Mouse (Mus musculus) myocyte (in vitro differentiated cells): ENCODE measurements around the gene Flywch2. TPM values are rescaled to one million over a fixed set of nuclear protein-coding genes. Genes with fewer than 3 reads are reported as not detected.

Experiments
- H3K27me3 ChIP-seq: one replicate; pipeline ENCODE4 v1.6.1; 2011; ENCODE audit not compliant: control insufficient read depth, insufficient read depth, insufficient read length
- H3K36me3 ChIP-seq: one replicate; pipeline ENCODE4 v1.6.1; 2011; ENCODE audit not compliant: control insufficient read depth, insufficient read depth
- H3K4me2 ChIP-seq: one replicate; pipeline ENCODE4 v1.6.1; 2011; ENCODE audit warnings: low read depth, control low read depth
- H3K4me3 ChIP-seq: one replicate; pipeline ENCODE4 v1.5.1; 2011; ENCODE audit warnings: mild to moderate bottlenecking, control low read depth, moderate library complexity
- H3K79me2 ChIP-seq: one replicate; pipeline ENCODE4 v1.6.1; 2011; ENCODE audit not compliant: control insufficient read depth, insufficient read depth
- H3ac ChIP-seq: one replicate; pipeline ENCODE4 v1.6.1; 2011; ENCODE audit not compliant: control insufficient read depth, insufficient read length
- CEBPB ChIP-seq: IDR thresholded peaks from 2 replicates; pipeline ENCODE4 v1.6.1; 2011; ENCODE audit warnings: mild to moderate bottlenecking, moderate library complexity; ENCODE audit not compliant: poor library complexity, insufficient read depth, severe bottlenecking
- E2F4 ChIP-seq: IDR thresholded peaks from one replicate; pipeline ENCODE4 v1.6.1; 2011; ENCODE audit warnings: mild to moderate bottlenecking, control low read depth, moderate library complexity; ENCODE audit not compliant: insufficient read depth
- MAX ChIP-seq: IDR thresholded peaks from one replicate; pipeline ENCODE4 v1.6.1; 2011; ENCODE audit warnings: low read depth, mild to moderate bottlenecking, control low read depth
- MYOD1 ChIP-seq, 3 experiments: IDR thresholded peaks; one replicate each; pipeline ENCODE4 v1.6.1; 2011; ENCODE audit warnings: control low read depth in 2 of 3, low read depth in 2 of 3, mild to moderate bottlenecking in 2 of 3, moderate library complexity in 1 of 3; ENCODE audit not compliant: insufficient read length in 2 of 3, control insufficient read depth in 1 of 3
- MYOG ChIP-seq, 3 experiments: IDR thresholded peaks; one replicate each; pipeline ENCODE4 v1.6.1; 2011; ENCODE audit warnings: control low read depth in 2 of 3, low read depth in 2 of 3, mild to moderate bottlenecking in 2 of 3; ENCODE audit not compliant: insufficient read length in 2 of 3, control insufficient read depth in 1 of 3, insufficient read depth in 1 of 3
- POLR2A ChIP-seq: IDR thresholded peaks from one replicate; pipeline ENCODE4 v1.6.1; 2011; ENCODE audit warnings: low read depth, mild to moderate bottlenecking, control low read depth, moderate library complexity; ENCODE audit not compliant: insufficient read length
- POLR2AphosphoS2 ChIP-seq: IDR thresholded peaks from one replicate; pipeline ENCODE4 v1.6.1; 2011; ENCODE audit warnings: low read depth, control low read depth; ENCODE audit not compliant: insufficient read length
- REST ChIP-seq: IDR thresholded peaks from one replicate; pipeline ENCODE4 v1.6.1; 2011; ENCODE audit warnings: mild to moderate bottlenecking, control low read depth, moderate library complexity; ENCODE audit not compliant: insufficient read depth, insufficient read length
- SRF ChIP-seq: IDR thresholded peaks from one replicate; pipeline ENCODE4 v1.6.1; 2011; ENCODE audit warnings: low read depth; ENCODE audit not compliant: control insufficient read depth, insufficient read length
- TCF12 ChIP-seq: IDR thresholded peaks from one replicate; pipeline ENCODE4 v1.6.1; 2011; ENCODE audit warnings: mild to moderate bottlenecking, control low read depth; ENCODE audit not compliant: poor library complexity, insufficient read depth, severe bottlenecking
- TCF3 ChIP-seq: IDR thresholded peaks from one replicate; pipeline ENCODE4 v1.6.1; 2011; ENCODE audit warnings: low read depth, control low read depth; ENCODE audit not compliant: insufficient read length
- USF1 ChIP-seq: IDR thresholded peaks from one replicate; pipeline ENCODE4 v1.6.1; 2011; ENCODE audit warnings: low read depth, mild to moderate bottlenecking, control low read depth, moderate library complexity
- polyA plus RNA-seq: library from polyadenylated mRNA; unstranded; fragments of >200 nt; fragmentation: generic; extraction: Trizol; gene quantifications from one replicate; pipeline ENCODE4 v1.2.1, GENCODE M21; 2012; ENCODE audit warnings: missing spikeins

The Flywch2 gene
- polyA plus RNA-seq, 1 experiment, result 0.42 TPM

DNA sequence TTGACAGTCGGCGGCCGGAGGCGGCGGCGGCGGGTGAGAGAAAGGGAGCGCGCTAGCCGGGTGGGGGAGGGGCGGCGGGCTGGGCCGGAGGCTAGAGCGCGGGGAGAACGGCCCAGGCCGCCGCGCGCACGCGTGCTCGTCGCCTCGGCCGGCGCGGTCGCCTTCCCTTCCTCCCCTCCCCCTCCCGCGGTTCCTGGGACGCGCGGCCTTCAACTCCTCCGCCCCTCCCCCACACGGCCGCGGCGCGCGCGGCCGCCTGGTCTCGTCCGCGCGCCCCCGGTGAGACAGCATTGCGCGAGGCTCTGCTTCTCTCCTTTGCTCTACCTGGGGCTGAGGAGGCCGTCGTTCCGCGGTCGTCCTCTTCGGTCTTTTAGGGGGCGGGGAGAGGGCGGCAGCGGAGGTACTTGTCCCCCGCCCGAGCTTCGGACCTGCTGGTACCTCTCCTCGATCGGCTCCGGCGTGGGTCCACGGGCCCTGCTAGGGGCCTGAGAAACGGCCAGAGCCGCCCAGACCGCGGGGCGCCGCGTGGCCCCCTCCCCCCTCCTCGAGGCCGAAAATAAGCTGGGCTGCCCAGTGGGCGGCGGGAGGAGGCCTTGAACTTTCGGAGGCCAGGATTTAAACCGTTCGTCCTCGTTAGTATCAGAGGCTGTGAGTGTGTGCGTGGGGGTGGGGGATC is 17.6 kb upstream of the Flywch2 start:
- Histone ChIP-seq H3K4me3 (peak overlapping the region; percentile 98), H3ac (peak overlapping the region; percentile 88), H3K4me2 (peak overlapping the region; percentile 99), H3K27me3 (no peaks in the 10 kb centered on the region), H3K79me2 (peaks cover 52% of the 10 kb centered on the region), H3K36me3 (peaks cover 10% of the 10 kb centered on the region)
- TF ChIP-seq USF1 (no peak), MAX (no peak), POLR2A (no peak), POLR2AphosphoS2 (peak; percentile 7), CEBPB (no peak), SRF (no peak)

DNA sequence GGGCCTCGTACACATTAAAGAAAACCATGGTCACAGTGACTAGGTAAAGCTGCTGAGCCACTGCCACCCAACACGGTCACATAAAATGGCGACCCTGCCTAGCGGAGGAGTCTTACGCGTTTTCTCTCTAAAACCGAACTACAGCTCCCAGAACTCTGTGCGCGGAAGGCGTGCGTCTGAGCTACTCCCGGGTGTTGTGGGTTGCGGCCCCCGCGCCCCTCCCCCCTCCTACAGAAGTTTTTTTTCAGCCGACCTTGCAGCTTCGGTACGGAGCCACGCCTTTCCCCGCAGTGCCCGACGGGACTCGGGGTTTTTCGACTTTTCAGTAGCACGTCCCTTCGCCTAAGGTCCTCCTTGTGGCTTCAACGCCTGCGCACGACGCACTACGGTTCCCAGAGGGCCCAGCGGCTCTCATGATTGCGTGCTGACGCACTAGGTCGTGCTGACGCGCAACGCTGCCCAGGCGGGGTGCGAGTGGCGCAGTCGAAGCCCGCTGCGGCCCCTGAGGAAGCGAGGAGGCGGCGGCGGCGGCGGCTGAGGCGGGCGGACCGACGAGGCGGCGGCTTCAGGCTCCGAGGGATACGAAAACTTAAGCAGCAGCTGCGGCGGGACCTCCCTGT is 17.0 kb upstream of the Flywch2 start:
- peaks cover 46% of the 10 kb centered on the region for H3K79me2 ChIP-seq
- TF ChIP-seq POLR2AphosphoS2 (peak; percentile 81), CEBPB (no peak), USF1 (no peak), MYOD1 (IDR thresholded peaks at IDR 0.05; ENCODE audit: control insufficient read depth in 1 of 3, insufficient read length in 2 of 3, low read depth in 2 of 3) (peak in 1 of 3 experiments; percentile 6), REST (peak; percentile 16), POLR2A (peak; percentile 88)

DNA sequence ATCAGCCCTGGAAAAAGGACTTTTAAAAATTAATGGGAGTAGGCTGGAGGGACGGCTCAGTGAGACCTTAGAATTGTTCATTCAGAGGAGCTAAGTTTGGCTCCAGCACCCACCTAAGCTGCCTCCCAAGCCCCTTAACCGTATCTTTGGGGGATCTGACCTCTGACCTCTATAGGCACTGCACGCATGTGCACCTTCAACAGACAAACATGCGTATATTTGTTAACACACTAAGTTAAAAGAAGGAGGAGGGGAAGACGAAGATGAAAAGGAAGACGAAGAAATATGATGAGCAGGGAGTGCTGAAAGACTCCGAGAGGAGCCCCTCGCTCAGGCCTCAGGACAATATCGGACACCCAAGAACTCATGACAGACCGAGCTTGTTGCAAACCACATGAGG is 15.7 kb upstream of the Flywch2 start:
- H3K27me3 ChIP-seq, result no peaks in the 10 kb centered on the region
- TF ChIP-seq MYOG (IDR thresholded peaks at IDR 0.05; ENCODE audit: control insufficient read depth in 1 of 3, insufficient read depth in 1 of 3, insufficient read length in 2 of 3, low read depth in 2 of 3) (no peak), E2F4 (no peak), REST (no peak), TCF12 (no peak), MYOD1 (IDR thresholded peaks at IDR 0.05; ENCODE audit: control insufficient read depth in 1 of 3, insufficient read length in 2 of 3, low read depth in 2 of 3) (no peak), SRF (no peak), POLR2AphosphoS2 (no peak), USF1 (no peak), TCF3 (no peak), MAX (no peak), CEBPB (no peak), POLR2A (no peak)

More for the DNA sequence above, 17.0 kb upstream of the Flywch2 start:
- Histone ChIP-seq H3K27me3 (no peaks in the 10 kb centered on the region), H3K4me2 (peak overlapping the region; percentile 87), H3K36me3 (peaks cover 3% of the 10 kb centered on the region), H3K4me3 (peak overlapping the region; percentile 98), H3ac (peak overlapping the region; percentile 88)

DNA sequence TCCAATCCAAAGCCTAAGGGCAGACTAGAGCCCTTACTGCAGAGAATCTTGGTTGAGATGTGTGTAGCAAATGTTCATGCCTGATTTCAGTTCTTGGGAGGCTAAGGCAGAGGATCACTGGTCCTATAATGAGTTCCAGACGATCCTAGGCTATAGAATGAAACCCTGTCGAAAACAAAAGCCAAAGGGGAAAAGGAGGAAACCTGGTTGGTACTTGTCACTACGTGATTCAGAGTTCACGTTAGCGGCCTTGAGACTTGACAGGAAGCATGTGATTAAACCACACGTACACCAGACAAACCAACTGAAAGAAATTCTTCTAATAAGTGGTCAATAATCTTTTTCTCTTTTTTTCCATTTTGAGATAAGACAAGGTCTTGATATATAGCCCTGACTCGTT is 11.4 kb upstream of the Flywch2 start:
- Histone ChIP-seq H3K27me3 (no peaks in the 10 kb centered on the region), H3K36me3 (no peaks in the 10 kb centered on the region), H3ac (no peak overlapping the region), H3K4me2 (no peak overlapping the region), H3K79me2 (no peaks in the 10 kb centered on the region), H3K4me3 (no peak overlapping the region)
- TF ChIP-seq TCF12, result no peak
- TF ChIP-seq USF1, result no peak
- TF ChIP-seq POLR2A, result no peak
- TF ChIP-seq CEBPB, result no peak
- TF ChIP-seq REST, result no peak
- TF ChIP-seq MYOD1 (IDR thresholded peaks at IDR 0.05; ENCODE audit: control insufficient read depth in 1 of 3, insufficient read length in 2 of 3, low read depth in 2 of 3), result no peak
- no peak for TF ChIP-seq POLR2AphosphoS2
- no peak for TF ChIP-seq E2F4
- no peak for TF ChIP-seq TCF3
- TF ChIP-seq MYOG (IDR thresholded peaks at IDR 0.05; ENCODE audit: control insufficient read depth in 1 of 3, insufficient read depth in 1 of 3, insufficient read length in 2 of 3, low read depth in 2 of 3), result no peak

More for the DNA sequence above, 15.7 kb upstream of the Flywch2 start:
- Histone ChIP-seq H3K79me2 (peaks cover 33% of the 10 kb centered on the region), H3K4me3 (peak overlapping the region; percentile 98), H3ac (no peak overlapping the region), H3K36me3 (no peaks in the 10 kb centered on the region), H3K4me2 (no peak overlapping the region)

DNA sequence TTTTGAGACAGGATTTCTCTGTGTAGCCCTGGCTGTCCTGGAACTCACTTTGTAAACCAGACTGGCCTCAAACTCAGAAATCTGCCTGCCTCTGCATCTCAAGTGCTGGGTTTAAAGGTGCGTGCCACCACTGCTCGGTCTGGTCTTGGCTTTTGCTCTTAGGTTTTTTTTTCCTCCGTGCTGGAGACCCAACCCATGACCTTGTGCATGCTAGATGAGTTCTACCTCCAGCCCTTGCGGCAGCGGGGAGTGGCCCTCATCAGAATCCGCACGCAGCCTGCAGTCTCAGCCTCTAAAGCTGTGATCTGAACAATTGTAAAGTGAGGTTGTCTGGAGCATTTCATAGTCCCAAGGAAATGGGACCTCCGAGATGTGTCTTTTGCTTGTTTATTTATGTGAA is 9.4 kb upstream of the Flywch2 start:
- H3K79me2 ChIP-seq, result no peaks in the 10 kb centered on the region
- H3K4me2 ChIP-seq, result no peak overlapping the region
- H3K27me3 ChIP-seq, result no peaks in the 10 kb centered on the region
- H3K36me3 ChIP-seq, result no peaks in the 10 kb centered on the region
- no peak overlapping the region for H3K4me3 ChIP-seq
- TF ChIP-seq MYOG (IDR thresholded peaks at IDR 0.05; ENCODE audit: control insufficient read depth in 1 of 3, insufficient read depth in 1 of 3, insufficient read length in 2 of 3, low read depth in 2 of 3) (no peak), SRF (no peak), REST (no peak), MYOD1 (IDR thresholded peaks at IDR 0.05; ENCODE audit: control insufficient read depth in 1 of 3, insufficient read length in 2 of 3, low read depth in 2 of 3) (no peak), MAX (no peak), POLR2A (no peak), TCF12 (no peak), CEBPB (no peak), E2F4 (no peak), POLR2AphosphoS2 (no peak), USF1 (no peak), TCF3 (no peak)
- H3ac ChIP-seq, result no peak overlapping the region
